Mouse (Mus musculus): ENCODE measurements at regions not wholly inside any gene's neighbourhood (a gene's known extent, or its start where the extent isn't known, plus 50 kb on each side); places are given as distances from the start of the nearest gene placed in this dataset.

GRCm38 (mm10) chr10:44994385-44995281 lies 72.4 kb upstream of the Prep start:
- WGBS: 80% methylated on average over 17 of the region's 17 CpGs
- H3K4me3 ChIP-seq (ENCODE audit: low read depth, low read length): no peak overlapping the region
- H3K27ac ChIP-seq (ENCODE audit: low read depth): no peak overlapping the region
- H3K4me2 ChIP-seq (ENCODE audit: low read depth, low read length): no peak overlapping the region
- H3K36me3 ChIP-seq (replicated peaks; ENCODE audit: control insufficient read depth, insufficient read depth, low read length): no peaks in the 10 kb centered on the region
- no peak overlapping the region for H3K9ac ChIP-seq (replicated peaks; ENCODE audit: low read depth, low read length)
- no peak for ATAC-seq (ENCODE audit: insufficient read depth, low read depth)
- TF ChIP-seq EP300 (IDR thresholded peaks at IDR 0.05; ENCODE audit: low read depth): no peak
- no peak for TF ChIP-seq CTCF (IDR thresholded peaks at IDR 0.05; ENCODE audit: low read depth)
- no peaks in the 10 kb centered on the region for H3K9me3 ChIP-seq (replicated peaks; ENCODE audit: control insufficient read depth, low read length)
- no peak for DNase-seq (ENCODE audit: low spot score)
- H3K4me1 ChIP-seq (ENCODE audit: control insufficient read depth, insufficient read depth): peaks cover 6% of the 10 kb centered on the region; the same call in 1 of the 2 replicates
- H3K27me3 ChIP-seq (ENCODE audit: control insufficient read depth, insufficient read depth, low read length): no peaks in the 10 kb centered on the region

DNA sequence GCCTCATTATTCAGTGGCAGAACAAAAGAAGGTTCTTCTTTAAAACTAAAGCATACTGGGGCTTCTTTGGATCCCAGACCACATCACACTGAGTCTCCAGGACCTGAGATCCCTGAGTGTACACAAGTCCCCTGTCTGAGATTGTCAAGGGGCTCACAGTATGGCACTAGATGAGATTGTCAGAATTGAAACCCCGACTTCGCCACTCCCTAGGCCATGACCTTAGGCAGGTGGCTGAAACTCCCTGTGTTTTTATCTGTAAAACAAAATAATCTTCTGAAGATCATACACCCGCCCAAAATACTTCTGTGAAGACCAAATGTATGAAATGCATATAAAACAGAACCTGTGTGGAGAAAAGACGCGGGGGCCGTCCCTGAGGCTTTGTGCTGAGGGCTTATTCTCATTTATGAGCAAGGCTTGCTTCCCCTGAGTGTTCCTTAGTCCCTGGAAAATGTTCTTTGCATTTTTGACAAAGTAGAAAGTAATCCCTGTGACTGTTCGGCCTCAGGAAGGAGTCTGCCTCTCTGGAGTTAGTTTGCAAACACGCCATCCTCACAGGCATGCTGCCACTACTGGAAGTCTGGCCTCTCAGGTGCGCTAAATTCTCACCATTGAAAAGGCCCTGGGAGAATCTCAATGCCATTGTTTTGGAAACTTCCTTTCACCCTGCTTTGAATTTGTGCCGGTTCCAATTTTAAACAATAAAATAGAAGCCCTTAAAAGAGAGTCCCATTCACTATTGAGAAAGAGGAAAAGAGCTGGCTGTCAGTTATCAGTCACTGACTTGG lies 73.3 kb upstream of the Prep start:
- Histone ChIP-seq H3K9me3 (replicated peaks; ENCODE audit: control insufficient read depth, low read length) (no peaks in the 10 kb centered on the region), H3K4me3 (ENCODE audit: low read depth, low read length) (no peak overlapping the region), H3K4me1 (ENCODE audit: control insufficient read depth, insufficient read depth) (peaks cover 6% of the 10 kb centered on the region; the same call in 1 of the 2 replicates), H3K27ac (ENCODE audit: low read depth) (no peak overlapping the region), H3K36me3 (replicated peaks; ENCODE audit: control insufficient read depth, insufficient read depth, low read length) (no peaks in the 10 kb centered on the region), H3K27me3 (ENCODE audit: control insufficient read depth, insufficient read depth, low read length) (no peaks in the 10 kb centered on the region), H3K9ac (replicated peaks; ENCODE audit: low read depth, low read length) (no peak overlapping the region), H3K4me2 (ENCODE audit: low read depth, low read length) (no peak overlapping the region)
- TF ChIP-seq EP300 (IDR thresholded peaks at IDR 0.05; ENCODE audit: low read depth) (no peak), CTCF (IDR thresholded peaks at IDR 0.05; ENCODE audit: low read depth) (no peak)
- 70% methylated on average over 10 of the region's 10 CpGs for WGBS
- ATAC-seq (ENCODE audit: insufficient read depth, low read depth) (no peak), DNase-seq (ENCODE audit: low spot score) (no peak)

DNA sequence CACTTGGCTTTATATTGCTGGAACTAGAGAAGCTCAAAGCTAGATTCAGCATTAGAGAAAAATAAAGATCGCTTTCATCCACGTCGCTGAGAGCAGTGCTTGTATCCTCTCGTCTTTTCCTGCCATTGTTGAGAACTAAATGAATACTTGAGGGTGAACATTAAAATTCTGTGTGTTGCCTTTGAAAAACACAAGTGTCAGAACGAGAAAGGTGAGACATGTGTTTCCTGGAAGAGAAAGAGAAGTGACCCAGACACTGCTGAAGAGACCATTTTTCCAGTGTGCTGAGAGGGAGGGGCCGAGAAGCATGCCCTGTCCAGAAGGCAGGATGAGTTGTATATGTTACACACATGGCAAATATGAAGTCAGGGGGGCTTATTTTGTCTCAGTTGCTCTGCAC lies 77.5 kb upstream of the Prep start:
- Histone ChIP-seq H3K4me3 (ENCODE audit: low read depth, low read length) (no peak overlapping the region), H3K27ac (ENCODE audit: low read depth) (no peak overlapping the region), H3K9ac (replicated peaks; ENCODE audit: low read depth, low read length) (no peak overlapping the region), H3K9me3 (replicated peaks; ENCODE audit: control insufficient read depth, low read length) (no peaks in the 10 kb centered on the region), H3K27me3 (ENCODE audit: control insufficient read depth, insufficient read depth, low read length) (no peaks in the 10 kb centered on the region), H3K4me2 (ENCODE audit: low read depth, low read length) (no peak overlapping the region), H3K36me3 (replicated peaks; ENCODE audit: control insufficient read depth, insufficient read depth, low read length) (no peaks in the 10 kb centered on the region), H3K4me1 (ENCODE audit: control insufficient read depth, insufficient read depth) (no peaks in the 10 kb centered on the region)
- ATAC-seq (ENCODE audit: insufficient read depth, low read depth): no peak
- 62% methylated on average over 6 of the region's 6 CpGs for WGBS
- no peak for DNase-seq (ENCODE audit: low spot score)
- TF ChIP-seq CTCF (IDR thresholded peaks at IDR 0.05; ENCODE audit: low read depth): no peak
- TF ChIP-seq EP300 (IDR thresholded peaks at IDR 0.05; ENCODE audit: low read depth): no peak

DNA sequence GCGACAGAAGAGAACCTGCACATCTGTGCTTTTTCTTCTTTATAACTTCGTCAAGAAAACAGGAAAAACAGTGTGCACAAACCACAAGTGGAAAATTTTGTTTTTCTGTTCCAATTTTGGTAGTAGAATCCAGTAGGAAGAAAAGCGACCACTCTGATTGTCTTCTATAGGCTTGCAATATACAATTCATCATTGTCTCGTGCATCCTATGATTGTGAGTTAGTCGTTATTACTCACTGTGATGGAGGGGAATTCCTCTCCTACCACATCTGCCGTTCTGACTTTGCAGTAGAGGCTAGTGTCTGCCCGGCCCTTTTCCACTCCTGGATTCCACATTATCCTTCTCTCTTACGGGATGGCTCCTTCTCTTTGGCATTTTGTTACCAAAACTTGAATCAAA lies 78.2 kb upstream of the Prep start:
- Histone ChIP-seq H3K4me2 (ENCODE audit: low read depth, low read length) (no peak overlapping the region), H3K4me1 (ENCODE audit: control insufficient read depth, insufficient read depth) (no peaks in the 10 kb centered on the region), H3K27me3 (ENCODE audit: control insufficient read depth, insufficient read depth, low read length) (no peaks in the 10 kb centered on the region), H3K4me3 (ENCODE audit: low read depth, low read length) (no peak overlapping the region), H3K36me3 (replicated peaks; ENCODE audit: control insufficient read depth, insufficient read depth, low read length) (no peaks in the 10 kb centered on the region), H3K9me3 (replicated peaks; ENCODE audit: control insufficient read depth, low read length) (no peaks in the 10 kb centered on the region), H3K27ac (ENCODE audit: low read depth) (no peak overlapping the region), H3K9ac (replicated peaks; ENCODE audit: low read depth, low read length) (no peak overlapping the region)
- no peak for TF ChIP-seq EP300 (IDR thresholded peaks at IDR 0.05; ENCODE audit: low read depth)
- no peak for TF ChIP-seq CTCF (IDR thresholded peaks at IDR 0.05; ENCODE audit: low read depth)
- no peak for ATAC-seq (ENCODE audit: insufficient read depth, low read depth)
- no peak for DNase-seq (ENCODE audit: low spot score)
- WGBS: 72% methylated on average over 8 of the region's 8 CpGs

DNA sequence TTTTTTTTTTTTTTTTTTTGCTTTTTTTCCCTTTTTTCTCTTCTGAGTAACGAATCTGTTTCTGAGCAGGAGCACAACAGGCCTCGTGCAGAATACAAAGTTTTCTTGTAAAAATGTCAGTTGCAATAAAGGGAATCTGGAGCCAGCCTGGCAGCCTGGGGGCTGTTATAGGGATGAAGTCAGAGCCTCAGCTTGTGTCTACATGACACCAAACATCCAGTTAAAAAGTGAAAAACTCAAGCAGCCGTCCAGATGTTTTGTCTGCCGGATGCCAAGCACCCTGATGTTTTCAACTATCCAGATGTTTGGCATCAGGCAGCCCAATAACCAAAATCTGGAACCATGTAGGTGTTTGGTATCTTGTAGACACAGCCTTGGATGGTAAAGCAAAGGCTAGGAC lies 79.4 kb upstream of the Prep start:
- H3K9ac ChIP-seq (replicated peaks; ENCODE audit: low read depth, low read length): no peak overlapping the region
- H3K4me2 ChIP-seq (ENCODE audit: low read depth, low read length): no peak overlapping the region
- H3K4me3 ChIP-seq (ENCODE audit: low read depth, low read length): no peak overlapping the region
- DNase-seq (ENCODE audit: low spot score) (no peak), ATAC-seq (ENCODE audit: insufficient read depth, low read depth) (no peak)
- H3K27me3 ChIP-seq (ENCODE audit: control insufficient read depth, insufficient read depth, low read length): no peaks in the 10 kb centered on the region
- TF ChIP-seq CTCF (IDR thresholded peaks at IDR 0.05; ENCODE audit: low read depth): no peak
- no peak for TF ChIP-seq EP300 (IDR thresholded peaks at IDR 0.05; ENCODE audit: low read depth)
- no peaks in the 10 kb centered on the region for H3K9me3 ChIP-seq (replicated peaks; ENCODE audit: control insufficient read depth, low read length)
- 62% methylated on average over 4 of the region's 4 CpGs for WGBS
- H3K36me3 ChIP-seq (replicated peaks; ENCODE audit: control insufficient read depth, insufficient read depth, low read length): no peaks in the 10 kb centered on the region
- H3K27ac ChIP-seq (ENCODE audit: low read depth): no peak overlapping the region
- no peaks in the 10 kb centered on the region for H3K4me1 ChIP-seq (ENCODE audit: control insufficient read depth, insufficient read depth)
